Mouse (Mus musculus) midbrain, embryonic 15.5 days (tissue): Measurements from ENCODE around the gene Erich2. TPM values are rescaled to one million over a fixed set of nuclear protein-coding genes. Genes with fewer than 3 reads are reported as not detected.

Experiments used
- ATAC-seq: fragments of 200-750 bp; cut with Nextera tagmentation; replicated peaks from 2 replicates; pipeline ENCODE4 v1.8.0; 2017; ENCODE audit warnings: moderate TSS enrichment
- H3K27ac ChIP-seq: fragments of 300-500 bp; sonication (generic); 2 replicates; pipeline ENCODE4 v1.5.1; 2015; ENCODE audit warnings: mild to moderate bottlenecking, inconsistent platforms
- H3K27me3 ChIP-seq: fragments of 300-500 bp; sonication (generic); replicated peaks from 2 replicates; pipeline ENCODE4 v1.6.1; 2015; ENCODE audit warnings: inconsistent platforms
- H3K36me3 ChIP-seq: fragments of 300-500 bp; sonication (generic); replicated peaks from 2 replicates; pipeline ENCODE4 v1.6.1; 2015; ENCODE audit warnings: inconsistent platforms
- H3K4me1 ChIP-seq: fragments of 300-500 bp; sonication (generic); 2 replicates; pipeline ENCODE4 v1.6.1; 2015; ENCODE audit warnings: inconsistent platforms
- H3K4me2 ChIP-seq: fragments of 300-500 bp; sonication (generic); 2 replicates; pipeline ENCODE4 v1.6.1; 2015; ENCODE audit warnings: inconsistent platforms, mild to moderate bottlenecking, moderate library complexity
- H3K4me3 ChIP-seq: fragments of 300-500 bp; sonication (generic); 2 replicates; pipeline ENCODE4 v1.5.1; 2015; ENCODE audit warnings: mild to moderate bottlenecking, inconsistent platforms
- H3K9ac ChIP-seq: fragments of 300-500 bp; sonication (generic); 2 replicates; pipeline ENCODE4 v1.6.1; 2015; ENCODE audit warnings: mild to moderate bottlenecking, inconsistent platforms
- H3K9me3 ChIP-seq: fragments of 300-500 bp; sonication (generic); 2 replicates; pipeline ENCODE4 v1.6.1; 2016; ENCODE audit warnings: inconsistent platforms
- WGBS: fragments of 180-500 bp; shearing (Covaris S2); methylation state at CpG from one replicate; pipeline ENCODE4 v1.1.7; 2015; ENCODE audit warnings: mixed read lengths; 5-methylcytosine and 5-hydroxymethylcytosine counted together
- polyA plus RNA-seq: library from polyadenylated mRNA; unstranded; fragments of >200 nt; fragmentation: Nextera tagmentation; extraction: Ambion mirVana; gene quantifications from 2 replicates; pipeline ENCODE4 v1.2.1, GENCODE M21; 2015

Erich2 gene
- polyA plus RNA-seq, 1 experiment from 2014 or later, result 2.8 TPM

- Histone ChIP-seq H3K9ac (no peak overlapping the region), H3K4me1 (no peaks in the 10 kb centered on the region), H3K36me3 (no peaks in the 10 kb centered on the region), H3K9me3 (no peaks in the 10 kb centered on the region), H3K27me3 (no peaks in the 10 kb centered on the region), H3K4me3 (no peak overlapping the region), H3K27ac (no peak overlapping the region), H3K4me2 (no peak overlapping the region)
- 89% methylated on average over 2 of the region's 2 CpGs for WGBS
- ATAC-seq, result no peak
Measured at GRCm38 (mm10) chr2:70551446-70551845, 42.8 kb downstream of the Erich2 start.

- Histone ChIP-seq H3K4me3 (no peak overlapping the region), H3K36me3 (no peaks in the 10 kb centered on the region), H3K4me2 (no peak overlapping the region), H3K27ac (no peak overlapping the region), H3K9ac (no peak overlapping the region), H3K4me1 (no peaks in the 10 kb centered on the region), H3K27me3 (no peaks in the 10 kb centered on the region), H3K9me3 (no peaks in the 10 kb centered on the region)
- no peak for ATAC-seq
- WGBS, result 86% methylated on average over 15 of the region's 15 CpGs
Measured at GRCm38 (mm10) chr2:70552067-70552598, 43.5 kb downstream of the Erich2 start.

GRCm38 (mm10) chr2:70552772-70553171 is 44.2 kb downstream of the Erich2 start, which contains the start of gene Gad1:
Gad1 (plus strand) TSS chr2:70553072.
- no peaks in the 10 kb centered on the region for H3K27me3 ChIP-seq
- no peak for ATAC-seq
- H3K27ac ChIP-seq, result no peak within 1 kb of the TSS
- no peak within 1 kb of the TSS for H3K9ac ChIP-seq
- no peak within 1 kb of the TSS for H3K4me3 ChIP-seq
- no peaks in the 10 kb centered on the region for H3K36me3 ChIP-seq
- H3K4me1 ChIP-seq, result no peaks in the 10 kb centered on the region
- WGBS, result 57% methylated on average over 4 of the region's 4 CpGs
- H3K9me3 ChIP-seq, result no peaks in the 10 kb centered on the region
- H3K4me2 ChIP-seq, result no peak within 1 kb of the TSS

- Histone ChIP-seq H3K4me3 (no peak overlapping the region), H3K27ac (no peak overlapping the region), H3K27me3 (peaks cover 1% of the 10 kb centered on the region; the same call in 1 of the 2 replicates), H3K4me1 (no peaks in the 10 kb centered on the region), H3K9me3 (no peaks in the 10 kb centered on the region), H3K36me3 (no peaks in the 10 kb centered on the region), H3K9ac (no peak overlapping the region), H3K4me2 (no peak overlapping the region)
- ATAC-seq, result no peak
- 83% methylated on average over 3 of the region's 3 CpGs for WGBS
Measured at GRCm38 (mm10) chr2:70553826-70554225, 45.2 kb downstream of the Erich2 start.

GRCm38 (mm10) chr2:70558112-70558842 is 49.7 kb downstream of the Erich2 start:
- peak overlapping the region; percentile 32 for H3K4me3 ChIP-seq
- H3K27me3 ChIP-seq, result peaks cover 13% of the 10 kb centered on the region
- peak overlapping the region; percentile 55 for H3K4me2 ChIP-seq
- 4% methylated on average over 17 of the region's 18 CpGs for WGBS
- H3K36me3 ChIP-seq, result no peaks in the 10 kb centered on the region
- H3K9me3 ChIP-seq, result no peaks in the 10 kb centered on the region
- H3K27ac ChIP-seq, result peak overlapping the region; percentile 91
- peak; percentile 61; the same call in 1 of the 2 replicates for ATAC-seq
- peaks cover 14% of the 10 kb centered on the region for H3K4me1 ChIP-seq
- H3K9ac ChIP-seq, result no peak overlapping the region

- Histone ChIP-seq H3K4me1 (peaks cover 16% of the 10 kb centered on the region), H3K4me2 (peak overlapping the region; percentile 55), H3K36me3 (no peaks in the 10 kb centered on the region), H3K27ac (peak overlapping the region; percentile 91), H3K9ac (0 out of 2 replicates have a peak overlapping the region, but pooled peaks have one; percentile 9), H3K4me3 (peak overlapping the region; percentile 32), H3K9me3 (no peaks in the 10 kb centered on the region), H3K27me3 (peaks cover 18% of the 10 kb centered on the region)
- no peak for ATAC-seq
- WGBS, result 9% methylated on average over 24 of the region's 24 CpGs
Measured at GRCm38 (mm10) chr2:70558843-70559451, 50.3 kb downstream of the Erich2 start.

- Histone ChIP-seq H3K4me1 (peaks cover 17% of the 10 kb centered on the region), H3K27ac (peak overlapping the region; percentile 91), H3K9me3 (no peaks in the 10 kb centered on the region), H3K4me3 (peak overlapping the region; percentile 32), H3K4me2 (peak overlapping the region; percentile 55), H3K36me3 (no peaks in the 10 kb centered on the region), H3K9ac (no peak overlapping the region), H3K27me3 (peaks cover 19% of the 10 kb centered on the region)
- ATAC-seq, result no peak
- 1% methylated on average over 13 of the region's 13 CpGs for WGBS
Measured at GRCm38 (mm10) chr2:70559520-70559919, 50.9 kb downstream of the Erich2 start.

GRCm38 (mm10) chr2:70561077-70561795 is 52.6 kb downstream of the Erich2 start:
- WGBS, result 1% methylated on average over 29 of the region's 29 CpGs
- H3K27ac ChIP-seq, result peak overlapping the region; percentile 91
- ATAC-seq, result peak; percentile 53
- peak overlapping the region; percentile 49 for H3K4me3 ChIP-seq
- peaks cover 24% of the 10 kb centered on the region for H3K4me1 ChIP-seq
- peak overlapping the region; percentile 59 for H3K9ac ChIP-seq
- no peaks in the 10 kb centered on the region for H3K9me3 ChIP-seq
- no peaks in the 10 kb centered on the region for H3K36me3 ChIP-seq
- peak overlapping the region; percentile 55 for H3K4me2 ChIP-seq
- H3K27me3 ChIP-seq, result peaks cover 34% of the 10 kb centered on the region

GRCm38 (mm10) chr2:70562011-70562491 is 53.4 kb downstream of the Erich2 start:
- Histone ChIP-seq H3K27me3 (peaks cover 36% of the 10 kb centered on the region), H3K36me3 (no peaks in the 10 kb centered on the region)
- 3% methylated on average over 41 of the region's 42 CpGs for WGBS

GRCm38 (mm10) chr2:70562611-70562980 is 54.0 kb downstream of the Erich2 start:
- WGBS, result under 1% methylated on average over 28 of the region's 34 CpGs
- peak overlapping the region; percentile 49 for H3K4me3 ChIP-seq
- H3K27ac ChIP-seq, result peak overlapping the region; percentile 91
- no peaks in the 10 kb centered on the region for H3K36me3 ChIP-seq
- H3K9me3 ChIP-seq, result no peaks in the 10 kb centered on the region
- peak overlapping the region; percentile 55 for H3K4me2 ChIP-seq
- H3K9ac ChIP-seq, result peak overlapping the region; percentile 59
- H3K27me3 ChIP-seq, result peaks cover 39% of the 10 kb centered on the region
- H3K4me1 ChIP-seq, result peaks cover 36% of the 10 kb centered on the region
- ATAC-seq, result no peak

More at GRCm38 (mm10) chr2:70562011-70562491, 53.4 kb downstream of the Erich2 start:
- peak overlapping the region; percentile 59 for H3K9ac ChIP-seq
- H3K27ac ChIP-seq, result peak overlapping the region; percentile 91
- H3K9me3 ChIP-seq, result no peaks in the 10 kb centered on the region
- peak; percentile 28 for ATAC-seq
- peaks cover 31% of the 10 kb centered on the region for H3K4me1 ChIP-seq
- peak overlapping the region; percentile 55 for H3K4me2 ChIP-seq
- H3K4me3 ChIP-seq, result peak overlapping the region; percentile 49

- Histone ChIP-seq H3K4me2 (peak overlapping the region; percentile 55), H3K4me1 (peaks cover 40% of the 10 kb centered on the region), H3K9ac (peak overlapping the region; percentile 59), H3K36me3 (no peaks in the 10 kb centered on the region), H3K9me3 (no peaks in the 10 kb centered on the region), H3K27me3 (peaks cover 39% of the 10 kb centered on the region), H3K4me3 (peak overlapping the region; percentile 49), H3K27ac (peak overlapping the region; percentile 91)
- under 1% methylated on average over 40 of the region's 40 CpGs for WGBS
- no peak for ATAC-seq
Measured at GRCm38 (mm10) chr2:70562981-70563671, 54.5 kb downstream of the Erich2 start.
